Mouse (Mus musculus) erythroblast, embryonic 14.5 days (primary cell): ENCODE measurements around the gene Trp53. TPM values are rescaled to one million over a fixed set of nuclear protein-coding genes. Genes with fewer than 3 reads are reported as not detected.

ENCODE experiments used
- H3K27me3 ChIP-seq: 2 replicates; pipeline ENCODE4 v1.6.1; 2012; ENCODE audit warnings: inconsistent platforms; ENCODE audit not compliant: control insufficient read depth
- H3K36me3 ChIP-seq: 2 replicates; pipeline ENCODE4 v1.6.1; 2012; ENCODE audit warnings: mild to moderate bottlenecking, inconsistent platforms; ENCODE audit not compliant: control insufficient read depth
- H3K4me1 ChIP-seq: 2 replicates; pipeline ENCODE4 v1.6.1; 2012; ENCODE audit warnings: inconsistent platforms; ENCODE audit not compliant: control insufficient read depth
- H3K4me3 ChIP-seq: replicated peaks from 2 replicates; pipeline ENCODE3; 2012; ENCODE audit warnings: moderate library complexity, mild to moderate bottlenecking, inconsistent platforms
- H3K9me3 ChIP-seq: 2 replicates; pipeline ENCODE4 v1.6.1; 2012; ENCODE audit warnings: low read length, inconsistent platforms, mixed read lengths; ENCODE audit not compliant: control insufficient read depth
- GATA1 ChIP-seq: IDR thresholded peaks from 2 replicates; pipeline ENCODE4 v1.6.1; 2012; ENCODE audit warnings: low read length, inconsistent platforms, mixed read lengths
- TAL1 ChIP-seq: IDR thresholded peaks from 3 replicates; pipeline ENCODE4 v1.6.1; 2012; ENCODE audit warnings: low read length, inconsistent platforms, mixed read lengths
- polyA plus RNA-seq: library from polyadenylated mRNA; stranded (reverse); fragments of >175 nt; gene quantifications from 2 replicates; pipeline ENCODE4 v1.2.3, GENCODE M21; 2012

Gene Trp53
- polyA plus RNA-seq, 1 experiment = 4.3 TPM

DNA sequence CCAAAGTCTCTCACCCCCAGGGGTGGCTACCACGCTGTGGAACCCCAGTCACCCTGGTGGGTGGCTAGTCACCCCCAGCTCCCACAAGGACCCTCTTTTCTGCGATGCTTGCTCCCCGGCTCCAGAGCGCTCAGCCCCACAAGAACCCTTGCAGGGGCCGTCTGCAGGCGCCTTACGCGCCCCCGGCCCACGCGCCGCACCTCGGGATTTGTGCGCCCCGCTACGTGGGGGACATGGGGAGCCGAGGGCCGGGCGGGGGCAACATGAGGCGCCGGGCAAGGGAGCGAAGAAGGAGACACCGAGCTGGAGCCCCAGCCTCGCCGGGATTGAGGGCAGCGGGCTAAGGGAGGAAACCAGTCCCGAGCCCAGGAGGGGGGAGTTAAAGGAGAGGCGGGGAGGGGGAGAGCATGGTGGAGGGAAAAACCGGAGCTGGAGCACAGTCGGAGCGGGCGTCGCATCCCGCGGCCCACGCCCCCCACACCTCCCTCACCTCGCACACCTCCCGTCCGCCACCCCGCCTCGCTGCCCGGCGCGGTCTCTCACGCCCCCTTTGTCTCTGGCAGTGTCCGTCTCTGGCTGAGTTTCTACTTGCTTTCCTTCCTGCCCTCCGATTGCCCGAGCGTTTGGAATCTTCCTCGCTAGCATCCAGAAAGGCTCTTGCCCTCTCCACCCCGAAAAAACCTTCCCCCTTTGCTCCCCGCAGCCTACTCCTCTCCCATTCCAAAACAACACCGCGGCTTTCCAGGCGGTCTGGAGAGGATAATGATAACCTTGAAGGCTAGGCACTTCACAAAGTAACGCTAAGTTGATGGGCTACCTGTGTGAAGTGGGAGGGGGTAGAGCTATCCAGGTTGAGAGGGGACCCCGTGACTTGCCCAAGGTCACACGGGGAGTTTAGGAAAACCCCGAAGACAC, 20.1 kb upstream of the Trp53 start, which contains the start of gene Efnb3:
Efnb3 (minus strand) TSS at position 355 of the 915 bp plus-strand sequence.
- Histone ChIP-seq H3K9me3 (no peaks in the 10 kb centered on the region; the same call in 1 of the 2 replicates), H3K4me1 (peaks cover 14% of the 10 kb centered on the region), H3K36me3 (peaks cover 46% of the 10 kb centered on the region), H3K4me3 (no peak within 1 kb of the TSS), H3K27me3 (peaks cover 57% of the 10 kb centered on the region)
- TF ChIP-seq GATA1 (no peak), TAL1 (no peak)

DNA sequence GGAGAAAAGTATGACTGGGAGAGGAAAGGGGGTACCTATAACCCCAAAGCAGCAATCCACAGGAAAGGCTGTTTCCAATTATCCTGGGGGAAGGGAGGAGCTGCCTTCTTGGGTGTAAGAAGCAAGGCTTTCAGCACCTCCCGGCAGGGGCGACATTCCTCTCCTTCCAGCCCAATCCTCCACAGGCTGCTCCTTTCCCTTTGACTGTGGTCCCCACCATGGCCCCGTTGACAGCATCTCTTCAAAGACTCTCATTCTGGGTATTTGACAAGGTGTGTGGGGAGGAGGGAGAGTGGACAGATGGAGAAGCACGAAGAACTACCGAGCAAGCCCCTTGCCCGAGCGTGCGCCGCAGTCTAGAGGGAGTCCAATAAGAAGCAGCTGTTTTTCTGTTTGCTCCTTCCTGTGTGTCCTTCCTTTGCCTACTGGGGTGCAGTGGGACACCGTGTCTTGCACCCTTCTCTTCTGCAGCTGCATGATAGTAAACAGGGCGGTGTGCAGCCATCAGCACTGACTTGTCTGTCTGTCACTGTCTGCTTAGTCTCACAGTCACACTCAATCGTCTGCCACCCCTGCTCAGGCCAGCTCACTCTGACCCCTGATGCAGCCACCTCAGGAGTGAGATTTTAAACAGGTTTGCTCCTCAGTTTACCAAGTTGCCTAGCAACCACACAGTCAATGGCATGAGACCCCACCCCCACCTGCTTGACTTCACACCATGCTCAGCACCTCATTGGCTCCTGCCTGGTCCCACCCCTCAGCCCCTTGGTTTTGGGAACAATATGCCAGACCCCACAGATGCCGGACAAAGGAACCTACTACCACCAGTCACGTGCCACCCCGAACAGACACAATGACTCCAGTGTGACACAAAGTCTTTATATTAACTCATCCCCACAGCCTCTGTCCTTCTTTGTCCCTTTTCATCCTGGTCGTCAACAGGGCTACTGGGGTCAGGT, 19.0 kb upstream of the Trp53 start:
- TF ChIP-seq GATA1 (no peak), TAL1 (no peak)
- H3K27me3 ChIP-seq = peaks cover 54% of the 10 kb centered on the region
- peaks cover 16% of the 10 kb centered on the region for H3K4me1 ChIP-seq
- H3K9me3 ChIP-seq = no peaks in the 10 kb centered on the region; the same call in 1 of the 2 replicates
- no peak overlapping the region for H3K4me3 ChIP-seq
- H3K36me3 ChIP-seq = peaks cover 56% of the 10 kb centered on the region

DNA sequence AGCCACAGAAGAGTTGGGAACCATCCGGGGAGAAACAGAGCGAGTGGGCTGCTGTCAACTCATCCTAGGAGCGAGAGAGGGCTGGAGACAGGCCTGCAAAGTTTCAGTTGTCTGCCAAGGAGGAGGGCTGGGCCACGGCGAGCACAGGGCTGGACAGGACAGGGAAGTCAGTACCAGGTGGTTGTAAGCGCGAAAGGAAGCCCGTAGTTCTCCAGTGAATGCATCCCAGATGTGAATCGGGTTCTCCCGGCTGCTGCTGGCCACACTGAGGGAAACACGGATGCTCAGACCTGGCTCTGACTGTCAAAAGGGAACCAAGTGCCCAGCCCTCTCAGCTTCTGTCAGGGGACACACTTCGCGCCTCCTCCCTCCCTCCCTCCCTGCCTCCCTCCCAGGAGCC, 16.8 kb upstream of the Trp53 start:
- H3K36me3 ChIP-seq = peaks cover 78% of the 10 kb centered on the region
- H3K27me3 ChIP-seq = peaks cover 36% of the 10 kb centered on the region
- no peak for TF ChIP-seq TAL1
- TF ChIP-seq GATA1 = no peak
- H3K4me1 ChIP-seq = peaks cover 16% of the 10 kb centered on the region
- no peak overlapping the region for H3K4me3 ChIP-seq
- no peaks in the 10 kb centered on the region; the same call in 1 of the 2 replicates for H3K9me3 ChIP-seq

DNA sequence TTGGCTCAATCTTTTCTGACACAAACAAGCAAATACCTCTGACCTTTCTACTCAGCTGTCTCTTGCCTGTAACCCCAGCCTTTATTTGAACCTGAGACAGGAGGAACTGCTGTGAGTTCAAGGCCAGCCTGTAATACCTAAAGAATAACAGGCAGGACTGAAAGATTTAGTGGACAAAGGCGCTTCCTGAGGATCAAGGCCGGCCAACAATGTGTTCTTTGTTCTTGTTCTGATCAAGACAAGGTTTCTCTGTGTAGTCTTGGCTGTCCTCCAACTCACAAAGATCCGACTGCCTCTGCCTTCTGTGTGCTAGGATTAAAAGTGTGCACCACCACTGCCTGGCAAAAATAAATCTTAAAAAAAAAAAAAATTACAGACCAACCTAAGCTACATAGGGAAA, 15.8 kb upstream of the Trp53 start:
- Histone ChIP-seq H3K27me3 (peaks cover 26% of the 10 kb centered on the region), H3K4me3 (no peak overlapping the region), H3K36me3 (peaks cover 87% of the 10 kb centered on the region), H3K4me1 (peaks cover 17% of the 10 kb centered on the region), H3K9me3 (no peaks in the 10 kb centered on the region; the same call in 1 of the 2 replicates)
- TF ChIP-seq TAL1 = no peak
- no peak for TF ChIP-seq GATA1

DNA sequence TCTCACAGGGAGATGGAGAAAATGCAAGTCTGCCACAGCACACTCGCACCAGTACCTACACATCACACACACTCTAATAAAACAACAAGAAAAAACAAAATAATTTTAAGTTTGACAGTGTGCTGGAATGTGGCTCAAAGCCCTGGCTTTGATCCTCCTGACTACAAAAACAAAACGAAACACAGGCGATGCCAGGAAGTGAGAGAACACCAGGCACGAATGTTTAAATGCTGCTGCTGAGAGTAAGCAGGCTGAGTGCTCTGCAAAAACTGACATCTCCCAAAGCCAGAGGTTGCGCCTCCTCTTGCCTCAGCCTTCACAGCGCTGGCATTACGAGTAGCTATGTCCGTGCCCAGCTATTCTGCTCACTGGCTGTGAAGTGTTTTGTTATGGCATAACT, 15.0 kb upstream of the Trp53 start:
- H3K4me1 ChIP-seq = peaks cover 23% of the 10 kb centered on the region
- peaks cover 94% of the 10 kb centered on the region for H3K36me3 ChIP-seq
- TF ChIP-seq TAL1 (no peak), GATA1 (no peak)
- no peak overlapping the region for H3K4me3 ChIP-seq
- H3K9me3 ChIP-seq = no peaks in the 10 kb centered on the region; the same call in 1 of the 2 replicates
- peaks cover 18% of the 10 kb centered on the region for H3K27me3 ChIP-seq

DNA sequence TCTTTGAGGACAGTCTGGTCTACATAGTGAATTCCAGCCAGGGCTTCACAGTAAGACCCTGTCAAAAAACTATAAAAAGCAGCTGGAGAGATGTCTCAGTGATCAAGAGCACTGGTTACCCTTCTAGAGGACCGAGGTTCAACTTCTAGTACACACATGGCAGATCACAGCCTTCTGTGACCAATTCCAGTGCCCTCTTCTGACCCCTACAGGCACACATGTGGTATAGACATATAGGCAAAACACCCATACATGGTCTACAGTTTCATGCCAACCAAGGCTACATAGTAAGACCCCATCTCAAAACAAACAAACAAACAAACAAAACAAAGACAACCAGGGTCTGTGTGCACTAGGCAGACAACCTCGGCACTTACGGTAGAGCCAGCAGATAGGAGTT, 4.9 kb upstream of the Trp53 start:
- H3K27me3 ChIP-seq = no peaks in the 10 kb centered on the region
- TF ChIP-seq TAL1 (no peak), GATA1 (no peak)
- peaks cover 79% of the 10 kb centered on the region for H3K36me3 ChIP-seq
- no peaks in the 10 kb centered on the region for H3K9me3 ChIP-seq
- peaks cover 84% of the 10 kb centered on the region for H3K4me1 ChIP-seq
- H3K4me3 ChIP-seq = no peak overlapping the region

DNA sequence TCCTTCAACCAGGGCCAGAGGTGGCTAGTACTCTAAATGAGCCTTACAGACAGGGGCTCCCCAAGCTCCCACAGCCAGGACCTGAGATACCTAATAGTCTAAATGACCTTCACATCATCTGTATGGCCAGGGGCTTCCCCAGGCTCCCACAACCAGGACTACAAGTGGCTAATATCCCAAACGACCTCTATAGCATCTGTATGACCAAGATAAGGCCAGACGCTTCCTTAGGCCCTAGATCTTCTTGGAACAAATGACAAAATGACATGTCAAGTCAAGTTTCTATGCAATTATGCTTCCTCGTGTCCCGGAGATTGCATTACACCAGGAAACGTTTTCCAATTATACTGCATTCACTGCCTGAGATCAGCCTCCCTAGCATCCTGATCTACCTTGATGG, 3.9 kb upstream of the Trp53 start:
- no peaks in the 10 kb centered on the region for H3K27me3 ChIP-seq
- peak overlapping the region; percentile 85 for H3K4me3 ChIP-seq
- no peaks in the 10 kb centered on the region for H3K9me3 ChIP-seq
- H3K4me1 ChIP-seq = peaks cover 78% of the 10 kb centered on the region
- H3K36me3 ChIP-seq = peaks cover 68% of the 10 kb centered on the region
- TF ChIP-seq TAL1 (peak; percentile 38; the same call in 1 of the 3 replicates), GATA1 (no peak)

DNA sequence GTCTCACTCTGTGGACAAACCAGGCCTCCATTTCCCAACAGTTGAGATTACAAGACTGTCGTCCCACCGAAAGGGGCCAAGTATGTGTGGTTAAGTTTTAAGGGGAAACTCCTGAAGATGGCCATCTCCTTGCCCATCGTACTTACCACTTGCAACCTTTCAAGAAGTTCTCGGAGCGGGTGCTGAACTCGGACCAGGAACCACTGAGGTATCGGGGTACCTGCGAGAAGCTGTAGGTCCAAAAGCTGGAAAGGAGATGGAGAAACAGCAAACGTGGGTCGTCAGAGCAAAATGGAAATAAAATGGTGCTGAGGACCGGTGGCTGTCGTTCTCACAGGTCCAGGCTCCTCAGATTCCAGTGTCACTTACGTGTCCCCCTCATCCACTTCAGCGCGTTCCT, 1.9 kb upstream of the Trp53 start:
- Histone ChIP-seq H3K36me3 (peaks cover 58% of the 10 kb centered on the region), H3K27me3 (no peaks in the 10 kb centered on the region), H3K4me1 (peaks cover 74% of the 10 kb centered on the region), H3K4me3 (peak overlapping the region; percentile 85), H3K9me3 (no peaks in the 10 kb centered on the region)
- TF ChIP-seq GATA1 = no peak
- no peak for TF ChIP-seq TAL1
